11 mouse cellular contexts compared by ENCODE assay signal in the genomic region with DNA sequence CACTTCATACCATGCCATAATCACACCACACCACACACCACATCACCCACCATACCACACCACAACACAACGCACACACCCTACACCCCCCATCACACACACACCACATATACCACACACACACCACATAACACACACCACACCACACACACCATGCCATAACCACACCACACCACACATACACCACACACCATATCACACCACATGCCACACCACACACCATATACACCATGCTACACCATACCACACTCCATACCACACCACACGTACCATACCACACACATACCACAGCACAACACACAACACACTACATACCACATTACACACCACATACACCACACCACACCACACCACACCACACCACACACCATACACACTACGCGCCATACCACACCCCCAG.
"Had no signal": no experiment of that assay in that cellular context is flagged by ENCODE, and none has a peak within 500 bp of the region (broad histone marks: within the 10 kb centered on the region; RNA-seq: fewer than 3 reads in every experiment).

No protein-coding gene starts in this region.

- H3K4me3 ChIP-seq: limb, embryonic 15.5 days; liver, embryonic 12.5 days had no signal

- H3K9me3 ChIP-seq: limb, embryonic 15.5 days; liver, embryonic 12.5 days had no signal

- DNase-seq: kidney, adult 8-10 months; kidney, postnatal 25 days; layer of hippocampus, adult 9-11 months; layer of hippocampus, postnatal 36 days; lung, embryonic 14.5 days; right cerebral cortex, adult 18-20 months; right cerebral cortex, postnatal 25 days had no signal

- H3K27ac ChIP-seq: limb, embryonic 15.5 days; liver, embryonic 12.5 days had no signal

- H3K36me3 ChIP-seq: limb, embryonic 15.5 days; liver, embryonic 12.5 days had no signal

- ATAC-seq: intestine, postnatal 0 days; liver, embryonic 12.5 days had no signal

- H3K27me3 ChIP-seq: limb, embryonic 15.5 days; liver, embryonic 12.5 days had no signal

- H3K9ac ChIP-seq: limb, embryonic 15.5 days; liver, embryonic 12.5 days; lung, embryonic 14.5 days had no signal

- H3K4me2 ChIP-seq: limb, embryonic 15.5 days; liver, embryonic 12.5 days; lung, embryonic 14.5 days; midbrain, embryonic 11.5 days had no signal

- H3K4me1 ChIP-seq: liver, embryonic 12.5 days had no signal
